Mouse (Mus musculus) neural tube, embryonic 14.5 days (tissue): ENCODE measurements around the gene Rusc1. TPM values are rescaled to one million over a fixed set of nuclear protein-coding genes. Genes with fewer than 3 reads are reported as not detected.
"Not testable (repeated sequence)": the region's sequence is repeated elsewhere in the genome, so short reads cannot be mapped to it uniquely, and the experiment has no call there.

Source experiments
- ATAC-seq: fragments of 200-750 bp; cut with Nextera tagmentation; 2 replicates; pipeline ENCODE4 v1.8.0; 2017; ENCODE audit warnings: low read depth, mild to moderate bottlenecking, moderate TSS enrichment, moderate library complexity
- H3K27ac ChIP-seq: fragments of 300-500 bp; sonication (generic); 2 replicates; pipeline ENCODE4 v1.5.1; 2014; ENCODE audit warnings: low read depth, mild to moderate bottlenecking, control low read depth, low read length, moderate library complexity, mixed read lengths
- H3K27me3 ChIP-seq: fragments of 300-500 bp; sonication (generic); 2 replicates; pipeline ENCODE4 v1.6.1; 2014; ENCODE audit warnings: low read length; ENCODE audit not compliant: control insufficient read depth, insufficient read depth
- H3K36me3 ChIP-seq: fragments of 300-500 bp; sonication (generic); 2 replicates; pipeline ENCODE4 v1.6.1; 2014; ENCODE audit warnings: low read length, mixed read lengths; ENCODE audit not compliant: control insufficient read depth, insufficient read depth
- H3K4me1 ChIP-seq: fragments of 300-500 bp; sonication (generic); 2 replicates; pipeline ENCODE4 v1.6.1; 2014; ENCODE audit warnings: low read length; ENCODE audit not compliant: control insufficient read depth, insufficient read depth
- H3K4me2 ChIP-seq: fragments of 300-500 bp; sonication (generic); 2 replicates; pipeline ENCODE4 v1.6.1; 2014; ENCODE audit warnings: mild to moderate bottlenecking, low read depth, low read length, control low read depth
- H3K4me3 ChIP-seq: fragments of 300-500 bp; sonication (generic); 2 replicates; pipeline ENCODE4 v1.5.1; 2014; ENCODE audit warnings: low read depth, low read length, control low read depth, mixed read lengths
- H3K9ac ChIP-seq: fragments of 300-500 bp; sonication (generic); replicated peaks from 2 replicates; pipeline ENCODE4 v1.6.1; 2014; ENCODE audit warnings: low read depth, mild to moderate bottlenecking, control low read depth, low read length, mixed read lengths
- H3K9me3 ChIP-seq: fragments of 300-500 bp; sonication (generic); 2 replicates; pipeline ENCODE4 v1.6.1; 2016; ENCODE audit warnings: low read length; ENCODE audit not compliant: control insufficient read depth
- WGBS: fragments of 180-500 bp; shearing (Covaris S2); extraction: QIAGEN DNeasy Blood & Tissue Kit; methylation state at CpG from one replicate; pipeline ENCODE4 v1.1.7; 2014; 5-methylcytosine and 5-hydroxymethylcytosine counted together
- polyA plus RNA-seq: library from polyadenylated mRNA; unstranded; fragments of >200 nt; fragmentation: Nextera tagmentation; extraction: Ambion mirVana; gene quantifications from 2 replicates; pipeline ENCODE4 v1.2.1, GENCODE M21; 2014

Gene Rusc1
- polyA plus RNA-seq, 1 experiment from 2014 or later, result 96.7 TPM

DNA sequence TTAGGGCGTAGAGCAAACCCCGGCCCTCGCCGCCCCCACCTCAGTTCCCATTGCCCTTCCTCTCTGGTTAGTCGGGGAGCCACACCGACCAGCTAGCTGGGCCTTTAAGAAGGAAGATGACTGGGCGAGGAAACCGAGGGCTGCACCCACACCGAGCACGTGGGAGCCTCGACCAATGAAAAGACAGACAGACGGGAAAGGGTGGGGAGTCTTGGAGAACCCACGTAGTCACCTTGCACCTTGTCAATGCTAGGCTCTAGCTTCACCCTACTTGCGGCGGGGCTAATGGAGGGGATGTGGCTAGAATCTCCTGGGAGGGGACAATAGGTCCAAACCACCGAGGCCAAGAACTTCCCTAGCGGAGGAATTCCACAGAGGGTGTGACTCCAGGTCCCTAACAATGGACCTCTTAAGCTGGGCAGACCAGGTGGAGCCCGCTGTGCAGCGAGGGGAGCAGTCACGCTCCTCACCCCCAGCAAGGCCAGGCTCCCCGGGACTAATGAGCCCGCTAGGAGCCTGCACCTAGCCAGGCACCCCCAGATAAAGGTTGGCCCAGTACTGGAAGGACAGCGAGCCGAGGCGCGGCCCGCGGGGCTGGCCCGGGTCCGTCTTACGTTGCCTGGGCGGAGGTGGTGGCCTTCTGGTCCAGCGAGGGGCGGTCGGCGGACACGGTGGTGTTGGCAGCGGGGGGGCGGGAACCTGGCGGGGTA lies 3.1 kb downstream of the Rusc1 start:
- under 1% methylated on average over 36 of the region's 40 CpGs for WGBS
- Histone ChIP-seq H3K27me3 (no peaks in the 10 kb centered on the region), H3K27ac (peak overlapping the region; percentile 52), H3K4me1 (peaks cover 13% of the 10 kb centered on the region; the same call in 1 of the 2 replicates), H3K4me2 (peak overlapping the region; percentile 97), H3K9me3 (no peaks in the 10 kb centered on the region), H3K9ac (peak overlapping the region; percentile 79), H3K4me3 (peak overlapping the region; percentile 67), H3K36me3 (peaks cover 15% of the 10 kb centered on the region; the same call in 1 of the 2 replicates)
- ATAC-seq, result peak; percentile 73

DNA sequence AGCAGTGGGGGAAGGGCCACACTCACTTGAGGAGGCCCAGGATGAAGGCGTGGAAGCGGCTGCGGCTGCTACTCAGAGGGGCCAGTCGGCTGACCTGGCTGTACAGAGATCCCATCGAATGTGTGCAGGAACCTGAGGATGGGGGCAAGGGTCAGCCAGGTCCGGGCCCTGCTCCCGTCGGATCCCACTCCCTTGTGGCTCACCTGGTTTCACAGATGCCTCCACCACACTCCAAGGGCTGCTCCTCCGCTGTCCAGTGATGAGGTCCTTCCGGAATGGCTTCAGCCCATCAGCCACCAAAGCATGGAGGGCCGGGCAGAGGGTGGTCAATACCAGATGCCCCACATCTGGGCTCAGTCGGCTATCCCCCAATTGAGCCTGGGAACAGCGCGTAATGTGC lies 4.1 kb downstream of the Rusc1 start:
- peaks cover 13% of the 10 kb centered on the region; the same call in 1 of the 2 replicates for H3K4me1 ChIP-seq
- 70% methylated on average over 14 of the region's 14 CpGs for WGBS
- no peak overlapping the region for H3K4me2 ChIP-seq
- H3K9ac ChIP-seq, result no peak overlapping the region
- no peak overlapping the region for H3K27ac ChIP-seq
- H3K9me3 ChIP-seq, result no peaks in the 10 kb centered on the region
- no peak for ATAC-seq
- 0 out of 2 replicates have a peak overlapping the region, but pooled peaks have one; percentile 67 for H3K4me3 ChIP-seq
- H3K36me3 ChIP-seq, result peaks cover 12% of the 10 kb centered on the region
- no peaks in the 10 kb centered on the region for H3K27me3 ChIP-seq

DNA sequence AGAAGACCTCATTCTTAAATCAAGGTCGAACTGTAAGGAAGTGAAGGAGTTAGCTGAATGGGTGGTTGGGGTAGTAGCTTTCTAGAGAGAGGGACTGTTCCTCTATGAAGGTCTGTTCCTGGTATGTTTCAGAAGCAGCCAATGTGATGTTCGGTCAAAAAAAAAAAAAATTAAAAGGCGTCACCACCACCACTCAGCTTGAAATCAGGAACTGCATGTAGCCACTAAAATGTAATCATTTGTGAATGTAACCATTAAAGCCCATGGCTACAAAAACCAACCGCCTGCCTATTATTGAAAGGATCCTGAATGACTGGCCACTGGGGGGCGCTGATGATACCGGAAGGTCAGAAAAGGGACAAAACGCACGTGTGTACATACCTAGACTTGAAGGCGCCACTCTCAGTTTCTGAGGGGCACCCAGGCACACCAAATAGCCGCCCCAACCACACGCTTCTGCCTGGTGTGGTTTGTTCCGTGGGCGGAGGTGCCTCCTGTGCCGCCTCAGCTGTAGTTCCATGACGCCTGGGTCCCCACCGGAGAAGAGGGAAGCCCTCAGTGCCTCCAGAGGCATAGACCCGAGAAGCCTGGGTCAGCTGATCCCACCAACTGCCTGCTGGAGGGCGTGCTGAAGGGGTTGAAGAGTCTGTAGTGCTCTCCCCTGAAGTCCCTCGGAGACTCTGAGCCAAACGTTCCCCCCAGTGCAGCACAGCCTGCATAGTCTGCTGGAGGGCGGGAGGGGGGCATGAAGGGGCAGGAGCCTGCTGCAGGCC lies 5.6 kb downstream of the Rusc1 start:
- no peak overlapping the region for H3K4me3 ChIP-seq
- H3K9me3 ChIP-seq, result no peaks in the 10 kb centered on the region
- no peak overlapping the region for H3K9ac ChIP-seq
- H3K4me2 ChIP-seq, result no peak overlapping the region
- H3K36me3 ChIP-seq, result peaks cover 15% of the 10 kb centered on the region
- H3K27ac ChIP-seq, result no peak overlapping the region
- peaks cover 13% of the 10 kb centered on the region; the same call in 1 of the 2 replicates for H3K4me1 ChIP-seq
- 42% methylated on average over 21 of the region's 21 CpGs for WGBS
- no peak for ATAC-seq
- H3K27me3 ChIP-seq, result no peaks in the 10 kb centered on the region

DNA sequence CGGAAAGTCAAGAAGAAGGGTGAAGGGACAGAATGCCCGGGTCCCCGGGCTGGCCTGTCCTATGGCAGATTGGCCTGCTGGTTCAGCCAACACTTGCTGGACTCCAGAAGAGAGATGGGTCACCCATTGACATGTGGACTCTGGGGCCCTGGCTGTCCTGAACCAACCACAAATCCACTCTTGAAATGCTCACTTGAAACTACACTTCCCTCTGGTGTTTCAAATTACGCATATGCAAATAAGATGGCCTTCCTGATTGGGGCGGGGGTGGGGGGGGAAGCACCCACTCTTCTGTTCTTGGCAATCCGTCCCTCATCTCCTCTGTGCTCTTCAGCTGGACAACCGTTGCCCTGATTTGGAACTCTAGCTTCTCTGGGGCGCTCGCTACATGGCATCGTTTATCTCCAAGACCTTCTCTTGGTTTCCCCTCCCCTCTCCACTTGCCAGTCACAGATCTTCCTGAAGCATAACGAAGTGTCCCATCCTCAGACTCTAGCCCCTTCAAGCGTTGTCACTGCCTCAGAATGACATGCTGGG lies 8.4 kb downstream of the Rusc1 start:
- Histone ChIP-seq H3K9ac (no peak overlapping the region), H3K4me1 (peaks cover 3% of the 10 kb centered on the region; the same call in 1 of the 2 replicates), H3K9me3 (no peaks in the 10 kb centered on the region), H3K4me2 (no peak overlapping the region), H3K4me3 (no peak overlapping the region), H3K27me3 (no peaks in the 10 kb centered on the region), H3K36me3 (peaks cover 20% of the 10 kb centered on the region), H3K27ac (no peak overlapping the region)
- no peak for ATAC-seq
- WGBS, result 81% methylated on average over 12 of the region's 12 CpGs

DNA sequence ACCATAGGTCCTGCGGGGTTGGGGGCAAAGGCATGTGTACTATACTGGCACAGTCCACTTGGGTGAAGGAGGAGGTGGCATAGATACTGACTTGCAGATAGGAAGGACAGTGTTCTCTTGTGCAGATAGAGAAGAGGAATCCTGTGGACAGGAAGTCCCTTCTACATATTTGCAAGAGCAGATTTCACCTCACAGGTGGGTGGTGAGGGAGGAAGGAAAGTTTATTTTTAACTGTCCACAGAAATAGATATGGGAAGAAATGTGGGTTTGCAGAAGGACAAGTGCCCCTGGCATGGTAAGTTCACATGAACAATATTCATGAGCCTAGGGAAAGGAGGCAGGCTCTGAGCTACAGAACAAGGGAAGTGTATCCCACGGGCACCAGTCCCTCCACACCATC lies 9.0 kb downstream of the Rusc1 start:
- Histone ChIP-seq H3K36me3 (peaks cover 26% of the 10 kb centered on the region), H3K27ac (no peak overlapping the region), H3K4me1 (peaks cover 3% of the 10 kb centered on the region; the same call in 1 of the 2 replicates), H3K4me3 (no peak overlapping the region), H3K9ac (no peak overlapping the region), H3K27me3 (no peaks in the 10 kb centered on the region), H3K4me2 (no peak overlapping the region), H3K9me3 (no peaks in the 10 kb centered on the region)
- ATAC-seq, result no peak
- 84% methylated on average over 2 of the region's 2 CpGs for WGBS

DNA sequence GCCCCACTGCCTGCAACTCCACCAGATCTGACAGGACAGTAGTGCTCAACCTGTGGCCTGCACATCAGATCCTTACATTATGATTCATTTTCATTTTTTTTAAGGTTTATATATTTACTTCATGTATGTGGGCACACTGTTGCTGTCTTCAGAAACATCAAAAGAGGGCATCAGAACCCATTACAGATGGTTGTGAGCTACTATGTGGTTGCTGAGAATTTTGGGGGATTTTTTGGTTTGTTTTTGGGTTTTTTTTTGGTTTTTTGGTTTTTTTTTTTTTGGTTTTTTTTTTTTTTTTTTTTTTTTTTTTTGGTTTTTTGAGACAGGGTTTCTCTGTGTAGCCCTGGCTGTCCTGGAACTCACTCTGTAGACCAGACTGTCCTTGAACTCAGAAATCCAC lies 10.8 kb downstream of the Rusc1 start:
- not testable (repeated sequence) for ATAC-seq, H3K27me3 ChIP-seq

DNA sequence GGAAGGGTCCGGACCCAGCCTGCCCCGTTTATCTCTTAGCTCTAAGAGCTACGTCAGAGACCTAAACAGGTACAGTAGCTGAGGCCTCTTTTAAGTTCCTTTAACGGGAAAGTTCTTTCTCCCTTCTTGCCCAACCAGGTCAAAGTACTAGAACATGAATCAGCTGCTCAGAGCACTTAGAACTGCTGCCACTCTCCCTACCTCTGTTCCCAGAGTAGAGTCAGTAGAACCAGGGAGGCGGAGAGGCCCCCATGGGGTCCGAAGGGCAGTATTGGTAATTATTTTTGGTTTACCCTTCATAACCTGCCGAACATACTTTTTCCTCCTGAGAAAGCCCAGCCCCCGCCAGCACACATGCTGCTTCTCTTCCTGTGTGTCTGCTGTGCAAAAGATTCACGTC lies 15.7 kb downstream of the Rusc1 start:
- no peaks in the 10 kb centered on the region for H3K4me1 ChIP-seq
- ATAC-seq, result no peak
- H3K27me3 ChIP-seq, result no peaks in the 10 kb centered on the region
- H3K27ac ChIP-seq, result no peak overlapping the region
- WGBS, result 92% methylated on average over 9 of the region's 9 CpGs
- no peak overlapping the region for H3K9ac ChIP-seq
- no peak overlapping the region for H3K4me3 ChIP-seq
- H3K9me3 ChIP-seq, result no peaks in the 10 kb centered on the region
- peaks cover 58% of the 10 kb centered on the region for H3K36me3 ChIP-seq
- no peak overlapping the region for H3K4me2 ChIP-seq

More for the DNA sequence above, 10.8 kb downstream of the Rusc1 start:
- not testable (repeated sequence) for H3K4me1 ChIP-seq, H3K4me2 ChIP-seq, H3K9me3 ChIP-seq, H3K4me3 ChIP-seq, H3K27ac ChIP-seq, H3K9ac ChIP-seq
- H3K36me3 ChIP-seq, result peaks cover 28% of the 10 kb centered on the region

DNA sequence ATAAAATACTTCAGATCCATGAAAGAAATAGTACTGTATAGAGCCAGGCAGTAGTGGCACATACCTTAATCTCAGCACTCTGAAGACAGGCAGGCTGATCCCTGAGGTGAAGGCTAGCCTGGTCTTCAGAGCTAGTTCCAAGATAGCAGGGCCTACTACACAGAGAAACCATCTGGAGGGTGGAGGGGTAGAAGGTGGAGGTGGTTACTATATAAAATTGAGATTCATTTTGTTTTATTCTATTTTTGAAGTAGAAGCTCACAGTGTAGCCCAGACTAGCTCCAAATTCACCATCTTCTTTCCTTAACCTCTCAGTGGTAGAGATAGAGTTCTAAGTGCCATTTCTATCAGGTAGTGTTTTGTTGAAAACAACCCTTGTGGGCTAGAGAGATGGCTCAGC lies 25.8 kb downstream of the Rusc1 start:
- Histone ChIP-seq H3K9me3 (no peaks in the 10 kb centered on the region), H3K27me3 (no peaks in the 10 kb centered on the region), H3K4me1 (no peaks in the 10 kb centered on the region), H3K27ac (no peak overlapping the region), H3K9ac (no peak overlapping the region), H3K4me3 (no peak overlapping the region), H3K36me3 (peaks cover 80% of the 10 kb centered on the region), H3K4me2 (no peak overlapping the region)
- ATAC-seq, result no peak

DNA sequence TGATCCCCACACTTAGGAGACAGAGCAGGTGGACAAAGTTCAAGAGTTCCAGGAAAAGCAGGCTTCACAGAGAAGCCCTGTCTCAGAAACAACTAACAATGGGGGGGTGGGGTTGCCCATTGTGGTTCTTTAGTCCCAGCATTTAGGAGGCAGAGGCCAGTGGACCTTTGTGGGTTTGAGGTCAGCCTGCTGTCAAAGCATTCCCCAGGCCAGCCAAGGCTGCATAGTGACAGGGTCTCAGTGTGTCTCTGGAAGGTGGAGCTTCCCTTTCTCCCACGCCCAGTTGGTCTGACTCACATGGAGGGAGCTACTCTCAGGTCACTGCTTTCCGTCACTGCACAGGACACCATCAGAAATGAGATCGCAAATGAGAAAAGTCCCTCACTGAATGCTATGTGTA lies 31.4 kb downstream of the Rusc1 start:
- ATAC-seq, result no peak
- H3K36me3 ChIP-seq, result peaks cover 67% of the 10 kb centered on the region

More for the DNA sequence above, 31.4 kb downstream of the Rusc1 start:
- no peak overlapping the region for H3K4me3 ChIP-seq
- H3K27me3 ChIP-seq, result no peaks in the 10 kb centered on the region
- no peak overlapping the region for H3K9ac ChIP-seq
- H3K4me2 ChIP-seq, result no peak overlapping the region
- no peak overlapping the region for H3K27ac ChIP-seq
- no peaks in the 10 kb centered on the region for H3K4me1 ChIP-seq
- H3K9me3 ChIP-seq, result no peaks in the 10 kb centered on the region
- 38% methylated on average over 3 of the region's 3 CpGs for WGBS
